Mouse (Mus musculus) forebrain, embryonic 12.5 days (tissue): ENCODE data around the gene Zfp853. TPM values are rescaled to one million over a fixed set of nuclear protein-coding genes. Genes with fewer than 3 reads are reported as not detected.

Experiments
- ATAC-seq: fragments of 200-750 bp; cut with Nextera tagmentation; 2 replicates; pipeline ENCODE4 v1.8.0; 2017; ENCODE audit warnings: moderate TSS enrichment; ENCODE audit not compliant: low FRiP score
- H3K27ac ChIP-seq: fragments of 300-500 bp; sonication (generic); 2 replicates; pipeline ENCODE4 v1.5.1; 2016; ENCODE audit warnings: mild to moderate bottlenecking
- H3K27me3 ChIP-seq: fragments of 300-500 bp; sonication (generic); 2 replicates; pipeline ENCODE4 v1.6.1; 2016; ENCODE audit warnings: mild to moderate bottlenecking
- H3K36me3 ChIP-seq: fragments of 300-500 bp; sonication (generic); replicated peaks from 2 replicates; pipeline ENCODE4 v1.6.1; 2016; ENCODE audit warnings: mild to moderate bottlenecking
- H3K4me1 ChIP-seq: fragments of 300-500 bp; sonication (generic); 2 replicates; pipeline ENCODE4 v1.6.1; 2016
- H3K4me2 ChIP-seq: fragments of 300-500 bp; sonication (generic); 2 replicates; pipeline ENCODE4 v1.6.1; 2016; ENCODE audit warnings: mild to moderate bottlenecking, moderate library complexity
- H3K4me3 ChIP-seq: fragments of 300-500 bp; sonication (generic); replicated peaks from 2 replicates; pipeline ENCODE4 v1.5.1; 2016; ENCODE audit warnings: mild to moderate bottlenecking
- H3K9ac ChIP-seq: fragments of 300-500 bp; sonication (generic); 2 replicates; pipeline ENCODE4 v1.6.1; 2016; ENCODE audit warnings: mild to moderate bottlenecking
- H3K9me3 ChIP-seq: fragments of 300-500 bp; sonication (generic); 2 replicates; pipeline ENCODE4 v1.6.1; 2016
- WGBS: fragments of 180-500 bp; shearing (Covaris S2); methylation state at CpG from one replicate; pipeline ENCODE4 v1.1.7; 2016; 5-methylcytosine and 5-hydroxymethylcytosine counted together
- polyA plus RNA-seq: library from polyadenylated mRNA; unstranded; fragments of >200 nt; fragmentation: Nextera tagmentation; extraction: Ambion mirVana; gene quantifications from 2 replicates; pipeline ENCODE4 v1.2.1, GENCODE M21; 2016

Gene Zfp853
- polyA plus RNA-seq, 1 experiment from 2014 or later, result 0.09 TPM

GRCm38 (mm10) chr5:143265409-143265808, 28.0 kb downstream of the Zfp853 start:
- no peak for ATAC-seq
- Histone ChIP-seq H3K9me3 (no peaks in the 10 kb centered on the region), H3K9ac (no peak overlapping the region), H3K4me2 (no peak overlapping the region), H3K27ac (no peak overlapping the region), H3K4me3 (no peak overlapping the region), H3K4me1 (peaks cover 18% of the 10 kb centered on the region), H3K27me3 (no peaks in the 10 kb centered on the region), H3K36me3 (peaks cover 45% of the 10 kb centered on the region)
- WGBS, result 60% methylated on average over 1 of the region's 1 CpGs

DNA sequence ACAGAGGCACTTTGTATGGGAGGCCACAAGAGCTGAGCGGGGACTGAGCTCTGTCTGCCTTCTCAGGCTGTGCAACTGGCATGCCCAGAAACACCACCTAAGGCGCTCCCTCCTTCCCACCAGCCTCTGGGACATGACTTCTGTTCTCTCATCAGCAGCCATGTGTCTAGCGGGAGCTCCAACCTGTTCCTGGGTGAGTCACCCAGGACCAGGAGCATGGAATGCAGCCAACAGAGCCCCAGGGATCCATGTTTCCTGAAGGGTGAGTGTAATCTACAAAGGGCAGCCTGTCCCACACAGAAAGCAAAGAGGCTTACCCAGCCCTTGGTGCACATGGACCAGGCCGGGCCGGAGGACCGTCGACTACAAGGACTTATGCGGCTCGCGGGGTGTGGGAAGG, 28.7 kb downstream of the Zfp853 start:
- H3K9ac ChIP-seq, result peak overlapping the region; percentile 4; the same call in 1 of the 2 replicates
- ATAC-seq, result no peak
- H3K27me3 ChIP-seq, result 0 out of 2 replicates have a peak, but pooled peaks cover 3% of the 10 kb centered on the region
- H3K9me3 ChIP-seq, result no peaks in the 10 kb centered on the region
- H3K36me3 ChIP-seq, result peaks cover 52% of the 10 kb centered on the region
- H3K4me1 ChIP-seq, result peaks cover 15% of the 10 kb centered on the region
- H3K4me3 ChIP-seq, result no peak overlapping the region
- 88% methylated on average over 10 of the region's 10 CpGs for WGBS
- no peak overlapping the region for H3K4me2 ChIP-seq
- no peak overlapping the region for H3K27ac ChIP-seq

DNA sequence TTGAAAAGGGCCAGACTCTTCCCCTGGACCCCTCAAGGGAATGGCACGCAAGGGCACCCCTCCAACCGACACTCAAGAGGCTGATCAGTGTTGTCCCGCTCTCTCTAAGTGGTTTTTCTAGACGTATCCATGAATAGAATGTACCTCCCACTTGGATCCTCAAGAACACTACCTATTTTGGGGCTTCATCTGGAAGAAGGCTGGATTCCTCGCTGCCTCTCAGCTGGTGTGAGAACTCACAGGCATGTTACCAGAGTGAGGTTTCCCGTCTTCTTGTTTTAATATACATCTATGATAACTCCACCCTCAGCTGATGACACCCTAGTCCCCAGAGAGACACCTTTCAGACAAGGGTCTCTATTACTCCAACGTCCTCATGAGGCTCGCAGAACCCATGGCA, 31.8 kb downstream of the Zfp853 start:
- 92% methylated on average over 8 of the region's 8 CpGs for WGBS
- H3K4me2 ChIP-seq, result no peak overlapping the region
- no peak overlapping the region for H3K27ac ChIP-seq
- H3K9ac ChIP-seq, result no peak overlapping the region
- H3K36me3 ChIP-seq, result peaks cover 79% of the 10 kb centered on the region
- ATAC-seq, result no peak
- H3K27me3 ChIP-seq, result peaks cover 24% of the 10 kb centered on the region
- H3K4me3 ChIP-seq, result no peak overlapping the region
- no peaks in the 10 kb centered on the region for H3K9me3 ChIP-seq
- H3K4me1 ChIP-seq, result peaks cover 4% of the 10 kb centered on the region; the same call in 1 of the 2 replicates

DNA sequence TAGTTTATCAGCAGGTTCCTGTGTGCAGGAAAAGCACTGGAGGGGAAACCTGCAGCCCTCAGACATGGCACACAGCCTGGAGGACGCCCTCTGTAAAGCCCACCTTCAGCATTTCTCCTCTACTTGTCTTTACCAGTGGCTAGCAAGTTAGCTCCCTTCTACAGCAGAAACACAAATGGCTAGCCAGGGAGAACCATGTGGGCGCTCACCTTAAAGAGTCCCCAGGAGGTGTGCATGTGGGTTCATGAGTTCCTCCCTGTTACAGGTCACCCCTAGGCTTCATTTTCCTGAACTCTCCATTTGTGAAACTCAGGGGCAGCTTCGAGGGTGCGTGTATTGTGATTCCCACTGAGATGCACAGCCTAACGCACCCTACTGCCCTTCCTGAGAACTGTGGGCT, 37.6 kb downstream of the Zfp853 start:
- no peak overlapping the region for H3K27ac ChIP-seq
- no peak overlapping the region for H3K4me2 ChIP-seq
- no peak for ATAC-seq
- H3K4me3 ChIP-seq, result no peak overlapping the region
- peaks cover 82% of the 10 kb centered on the region for H3K27me3 ChIP-seq
- no peaks in the 10 kb centered on the region for H3K9me3 ChIP-seq
- peaks cover 20% of the 10 kb centered on the region for H3K4me1 ChIP-seq
- no peak overlapping the region for H3K9ac ChIP-seq
- 83% methylated on average over 5 of the region's 5 CpGs for WGBS
- peaks cover 89% of the 10 kb centered on the region for H3K36me3 ChIP-seq

DNA sequence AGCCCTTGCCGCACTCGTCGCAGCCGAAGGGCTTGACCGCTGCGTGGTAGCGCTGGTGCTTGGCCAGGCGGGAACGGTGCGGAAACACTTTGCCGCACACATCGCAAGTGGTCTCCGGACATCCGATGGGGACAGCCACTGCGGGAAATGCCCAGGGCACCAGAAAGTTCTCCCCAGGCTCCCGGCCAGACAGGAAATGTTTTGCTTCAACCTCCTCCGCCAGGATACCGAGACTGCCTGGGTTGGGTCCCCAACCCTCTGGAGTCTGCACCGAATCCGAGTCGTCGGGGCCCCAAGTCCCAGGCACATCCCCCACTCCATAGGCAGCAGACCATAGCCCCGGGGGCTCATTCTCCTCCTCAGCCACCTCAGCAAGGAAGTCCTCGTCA, 38.3 kb downstream of the Zfp853 start:
- Histone ChIP-seq H3K27me3 (peaks cover 82% of the 10 kb centered on the region), H3K27ac (no peak overlapping the region), H3K4me3 (peak overlapping the region; percentile 40), H3K4me1 (peaks cover 20% of the 10 kb centered on the region), H3K4me2 (no peak overlapping the region), H3K9ac (no peak overlapping the region), H3K9me3 (no peaks in the 10 kb centered on the region), H3K36me3 (peaks cover 82% of the 10 kb centered on the region)
- 15% methylated on average over 24 of the region's 24 CpGs for WGBS
- ATAC-seq, result no peak

DNA sequence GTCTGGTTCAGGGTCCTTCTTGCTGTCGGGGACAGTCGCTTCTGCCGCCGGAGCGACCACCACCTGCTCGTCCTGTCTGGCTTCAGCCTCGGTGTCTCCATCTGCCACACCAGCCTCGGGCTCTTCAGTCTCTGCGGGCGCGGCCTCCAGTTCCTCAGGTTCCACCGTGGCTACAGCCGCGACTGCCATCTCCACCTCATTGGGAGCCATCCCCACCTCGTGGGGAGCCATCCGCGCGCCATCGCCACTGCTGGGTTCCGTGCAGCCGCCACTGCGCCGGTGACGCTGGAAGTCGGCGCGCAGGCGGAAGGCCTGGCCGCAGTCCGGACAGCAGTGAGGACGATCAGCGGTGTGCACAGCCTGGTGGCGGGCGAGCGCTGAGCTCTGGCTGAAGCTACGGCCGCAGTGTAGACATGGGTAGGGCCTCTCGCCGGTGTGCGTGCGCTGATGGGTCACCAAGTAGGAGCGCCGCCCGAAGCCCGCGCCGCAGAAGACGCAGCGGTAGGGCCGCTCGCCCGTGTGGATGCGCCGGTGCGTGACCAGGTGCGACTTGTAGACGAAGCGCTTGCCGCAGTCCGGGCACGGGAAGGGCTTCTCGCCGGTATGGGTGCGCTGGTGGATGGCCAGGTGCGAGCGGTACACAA, 38.8 kb downstream of the Zfp853 start:
- H3K27me3 ChIP-seq, result peaks cover 78% of the 10 kb centered on the region
- no peak overlapping the region for H3K27ac ChIP-seq
- H3K36me3 ChIP-seq, result peaks cover 77% of the 10 kb centered on the region
- no peaks in the 10 kb centered on the region for H3K9me3 ChIP-seq
- ATAC-seq, result no peak
- peaks cover 20% of the 10 kb centered on the region for H3K4me1 ChIP-seq
- H3K4me2 ChIP-seq, result peak overlapping the region; percentile 61; the same call in 1 of the 2 replicates
- WGBS, result 8% methylated on average over 66 of the region's 66 CpGs
- no peak overlapping the region for H3K9ac ChIP-seq
- H3K4me3 ChIP-seq, result peak overlapping the region; percentile 40

- H3K4me2 ChIP-seq, result peak overlapping the region; percentile 61
- WGBS, result 3% methylated on average over 71 of the region's 81 CpGs
- peak overlapping the region; percentile 40 for H3K4me3 ChIP-seq
- peak overlapping the region; percentile 44 for H3K9ac ChIP-seq
- H3K27ac ChIP-seq, result no peak overlapping the region
- peaks cover 76% of the 10 kb centered on the region for H3K36me3 ChIP-seq
- H3K4me1 ChIP-seq, result peaks cover 20% of the 10 kb centered on the region
- no peaks in the 10 kb centered on the region for H3K9me3 ChIP-seq
- peak; percentile 51; the same call in 1 of the 2 replicates for ATAC-seq
- H3K27me3 ChIP-seq, result peaks cover 78% of the 10 kb centered on the region
Observed at GRCm38 (mm10) chr5:143253881-143254486, 39.4 kb downstream of the Zfp853 start.

GRCm38 (mm10) chr5:143253186-143253880, 40.1 kb downstream of the Zfp853 start:
- Histone ChIP-seq H3K4me3 (peak overlapping the region; percentile 40), H3K9ac (peak overlapping the region; percentile 44), H3K4me1 (peaks cover 20% of the 10 kb centered on the region), H3K27me3 (peaks cover 74% of the 10 kb centered on the region), H3K9me3 (no peaks in the 10 kb centered on the region), H3K36me3 (peaks cover 76% of the 10 kb centered on the region), H3K27ac (no peak overlapping the region), H3K4me2 (peak overlapping the region; percentile 61)
- WGBS, result 1% methylated on average over 103 of the region's 103 CpGs
- peak; percentile 31 for ATAC-seq

GRCm38 (mm10) chr5:143252791-143253185, 40.6 kb downstream of the Zfp853 start:
- H3K4me1 ChIP-seq, result peaks cover 20% of the 10 kb centered on the region
- ATAC-seq, result no peak
- H3K9ac ChIP-seq, result no peak overlapping the region
- no peak overlapping the region for H3K4me2 ChIP-seq
- peaks cover 69% of the 10 kb centered on the region for H3K27me3 ChIP-seq
- peaks cover 77% of the 10 kb centered on the region for H3K36me3 ChIP-seq
- no peak overlapping the region for H3K27ac ChIP-seq
- WGBS, result 19% methylated on average over 18 of the region's 18 CpGs
- H3K4me3 ChIP-seq, result peak overlapping the region; percentile 40; the same call in 1 of the 2 replicates
- H3K9me3 ChIP-seq, result no peaks in the 10 kb centered on the region

DNA sequence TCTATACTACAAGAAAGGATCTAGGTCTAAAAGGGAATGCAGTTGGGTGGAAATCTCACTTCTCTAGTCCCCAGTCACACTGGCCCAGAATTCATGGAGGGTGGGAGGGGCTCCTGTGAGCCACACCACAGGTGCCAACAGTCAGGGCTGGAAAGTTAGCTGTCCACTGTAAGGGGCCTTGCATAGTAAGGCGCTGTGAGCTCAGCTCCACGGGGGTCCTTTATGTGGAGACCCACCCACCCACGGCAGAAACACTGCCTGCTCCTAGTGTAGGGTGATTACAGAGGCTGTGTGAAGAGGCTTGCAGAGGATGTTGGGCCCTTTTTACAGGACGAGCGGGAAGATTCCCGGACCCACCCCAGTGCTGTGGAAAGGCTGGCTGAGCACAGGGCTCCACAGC, 41.4 kb downstream of the Zfp853 start:
- Histone ChIP-seq H3K36me3 (peaks cover 78% of the 10 kb centered on the region), H3K9ac (no peak overlapping the region), H3K4me3 (no peak overlapping the region), H3K4me1 (peaks cover 20% of the 10 kb centered on the region), H3K9me3 (no peaks in the 10 kb centered on the region), H3K4me2 (no peak overlapping the region), H3K27me3 (peaks cover 62% of the 10 kb centered on the region), H3K27ac (no peak overlapping the region)
- ATAC-seq, result no peak
- 42% methylated on average over 6 of the region's 6 CpGs for WGBS

GRCm38 (mm10) chr5:143244926-143245325, 48.5 kb downstream of the Zfp853 start:
- peaks cover 94% of the 10 kb centered on the region for H3K36me3 ChIP-seq
- H3K9ac ChIP-seq, result no peak overlapping the region
- no peak for ATAC-seq
- H3K27me3 ChIP-seq, result no peaks in the 10 kb centered on the region
- no peaks in the 10 kb centered on the region for H3K9me3 ChIP-seq
- no peak overlapping the region for H3K27ac ChIP-seq
- no peak overlapping the region for H3K4me2 ChIP-seq
- H3K4me1 ChIP-seq, result no peaks in the 10 kb centered on the region
- WGBS, result 95% methylated on average over 26 of the region's 26 CpGs
- H3K4me3 ChIP-seq, result no peak overlapping the region
